Mouse (Mus musculus): ENCODE measurements at regions not wholly inside any gene's neighbourhood (a gene's known extent, or its start where the extent isn't known, plus 50 kb on each side); places are given as distances from the start of the nearest gene placed in this dataset.
A peak's percentile ranks its signal among the peaks of the same experiment; 100 is the strongest.

GRCm38 (mm10) chr3:38231506-38231905, 253.1 kb downstream of the Ankrd50 start:
- Histone ChIP-seq H3K9me3 (ENCODE audit: low read length) (no peaks in the 10 kb centered on the region), H3K9ac (replicated peaks) (no peak overlapping the region), H3K36me3 (replicated peaks; ENCODE audit: insufficient read depth, low read length) (no peaks in the 10 kb centered on the region), H3K27ac (ENCODE audit: low read depth) (no peak overlapping the region), H3K4me2 (ENCODE audit: low read depth, low read length) (no peak overlapping the region), H3K4me1 (ENCODE audit: insufficient read depth) (no peaks in the 10 kb centered on the region), H3K4me3 (ENCODE audit: low read depth, low read length) (no peak overlapping the region), H3K27me3 (ENCODE audit: insufficient read depth, low read length) (no peaks in the 10 kb centered on the region)
- ATAC-seq (no peak), DNase-seq (no peak)
- no peak for TF ChIP-seq CTCF (IDR thresholded peaks at IDR 0.05; ENCODE audit: low read depth)
- no peak for TF ChIP-seq EP300 (IDR thresholded peaks at IDR 0.05; ENCODE audit: low read depth)
- WGBS (ENCODE audit: insufficient replicate concordance), result 72% methylated on average over 3 of the region's 3 CpGs

- Histone ChIP-seq H3K27me3 (ENCODE audit: insufficient read depth, low read length) (no peaks in the 10 kb centered on the region), H3K4me2 (ENCODE audit: low read depth, low read length) (no peak overlapping the region), H3K9ac (replicated peaks) (no peak overlapping the region), H3K27ac (ENCODE audit: low read depth) (no peak overlapping the region), H3K4me1 (ENCODE audit: insufficient read depth) (no peaks in the 10 kb centered on the region), H3K36me3 (replicated peaks; ENCODE audit: insufficient read depth, low read length) (no peaks in the 10 kb centered on the region), H3K4me3 (ENCODE audit: low read depth, low read length) (no peak overlapping the region), H3K9me3 (ENCODE audit: low read length) (no peaks in the 10 kb centered on the region)
- TF ChIP-seq CTCF (IDR thresholded peaks at IDR 0.05; ENCODE audit: low read depth), result no peak
- 91% methylated on average over 6 of the region's 6 CpGs for WGBS (ENCODE audit: insufficient replicate concordance)
- ATAC-seq (no peak), DNase-seq (peak; percentile 10)
These were observed 253.8 kb downstream of the Ankrd50 start for GRCm38 (mm10) chr3:38230796-38231195.

GRCm38 (mm10) chr3:38229686-38230085, 255.0 kb downstream of the Ankrd50 start:
- H3K9ac ChIP-seq (replicated peaks), result no peak overlapping the region
- H3K27me3 ChIP-seq (ENCODE audit: insufficient read depth, low read length), result no peaks in the 10 kb centered on the region
- peak; percentile 4 for DNase-seq
- H3K36me3 ChIP-seq (replicated peaks; ENCODE audit: insufficient read depth, low read length), result no peaks in the 10 kb centered on the region
- H3K4me1 ChIP-seq (ENCODE audit: insufficient read depth), result no peaks in the 10 kb centered on the region
- ATAC-seq, result no peak
- no peak overlapping the region for H3K4me2 ChIP-seq (ENCODE audit: low read depth, low read length)
- no peak overlapping the region for H3K4me3 ChIP-seq (ENCODE audit: low read depth, low read length)
- no peaks in the 10 kb centered on the region for H3K9me3 ChIP-seq (ENCODE audit: low read length)
- H3K27ac ChIP-seq (ENCODE audit: low read depth), result no peak overlapping the region
- WGBS (ENCODE audit: insufficient replicate concordance), result 77% methylated on average over 5 of the region's 5 CpGs
- TF ChIP-seq EP300 (IDR thresholded peaks at IDR 0.05; ENCODE audit: low read depth) (no peak), CTCF (IDR thresholded peaks at IDR 0.05; ENCODE audit: low read depth) (no peak)

GRCm38 (mm10) chr3:38229051-38229450, 255.6 kb downstream of the Ankrd50 start:
- TF ChIP-seq EP300 (IDR thresholded peaks at IDR 0.05; ENCODE audit: low read depth), result no peak
- no peak for TF ChIP-seq CTCF (IDR thresholded peaks at IDR 0.05; ENCODE audit: low read depth)
- no peak overlapping the region for H3K9ac ChIP-seq (replicated peaks)
- no peaks in the 10 kb centered on the region for H3K9me3 ChIP-seq (ENCODE audit: low read length)
- H3K36me3 ChIP-seq (replicated peaks; ENCODE audit: insufficient read depth, low read length), result no peaks in the 10 kb centered on the region
- H3K27me3 ChIP-seq (ENCODE audit: insufficient read depth, low read length), result no peaks in the 10 kb centered on the region
- no peak overlapping the region for H3K27ac ChIP-seq (ENCODE audit: low read depth)
- H3K4me2 ChIP-seq (ENCODE audit: low read depth, low read length), result no peak overlapping the region
- 62% methylated on average over 10 of the region's 10 CpGs for WGBS (ENCODE audit: insufficient replicate concordance)
- ATAC-seq (no peak), DNase-seq (no peak)
- H3K4me1 ChIP-seq (ENCODE audit: insufficient read depth), result no peaks in the 10 kb centered on the region
- no peak overlapping the region for H3K4me3 ChIP-seq (ENCODE audit: low read depth, low read length)

GRCm38 (mm10) chr3:38227596-38227995, 257.0 kb downstream of the Ankrd50 start:
- H3K36me3 ChIP-seq (replicated peaks; ENCODE audit: insufficient read depth, low read length), result no peaks in the 10 kb centered on the region
- no peak overlapping the region for H3K4me2 ChIP-seq (ENCODE audit: low read depth, low read length)
- ATAC-seq (no peak), DNase-seq (peak; percentile 55)
- no peak overlapping the region for H3K9ac ChIP-seq (replicated peaks)
- WGBS (ENCODE audit: insufficient replicate concordance), result 18% methylated on average over 6 of the region's 6 CpGs
- no peak overlapping the region for H3K4me3 ChIP-seq (ENCODE audit: low read depth, low read length)
- H3K27ac ChIP-seq (ENCODE audit: low read depth), result no peak overlapping the region
- no peaks in the 10 kb centered on the region for H3K4me1 ChIP-seq (ENCODE audit: insufficient read depth)
- no peaks in the 10 kb centered on the region for H3K9me3 ChIP-seq (ENCODE audit: low read length)
- TF ChIP-seq CTCF (IDR thresholded peaks at IDR 0.05; ENCODE audit: low read depth) (peak; percentile 83), EP300 (IDR thresholded peaks at IDR 0.05; ENCODE audit: low read depth) (no peak)
- no peaks in the 10 kb centered on the region for H3K27me3 ChIP-seq (ENCODE audit: insufficient read depth, low read length)

- H3K9ac ChIP-seq (replicated peaks), result no peak overlapping the region
- TF ChIP-seq CTCF (IDR thresholded peaks at IDR 0.05; ENCODE audit: low read depth), result no peak
- no peak for TF ChIP-seq EP300 (IDR thresholded peaks at IDR 0.05; ENCODE audit: low read depth)
- no peaks in the 10 kb centered on the region for H3K36me3 ChIP-seq (replicated peaks; ENCODE audit: insufficient read depth, low read length)
- H3K9me3 ChIP-seq (ENCODE audit: low read length), result no peaks in the 10 kb centered on the region
- WGBS (ENCODE audit: insufficient replicate concordance), result 61% methylated on average over 9 of the region's 9 CpGs
- no peak overlapping the region for H3K4me2 ChIP-seq (ENCODE audit: low read depth, low read length)
- no peak overlapping the region for H3K4me3 ChIP-seq (ENCODE audit: low read depth, low read length)
- no peaks in the 10 kb centered on the region for H3K27me3 ChIP-seq (ENCODE audit: insufficient read depth, low read length)
- no peak for DNase-seq
- H3K27ac ChIP-seq (ENCODE audit: low read depth), result no peak overlapping the region
- no peak for ATAC-seq
- no peaks in the 10 kb centered on the region for H3K4me1 ChIP-seq (ENCODE audit: insufficient read depth)
These were observed 257.5 kb downstream of the Ankrd50 start for GRCm38 (mm10) chr3:38227121-38227520.

GRCm38 (mm10) chr3:38226147-38226546, 258.5 kb downstream of the Ankrd50 start:
- ATAC-seq, result no peak
- Histone ChIP-seq H3K9ac (replicated peaks) (no peak overlapping the region), H3K27me3 (ENCODE audit: insufficient read depth, low read length) (no peaks in the 10 kb centered on the region), H3K4me2 (ENCODE audit: low read depth, low read length) (no peak overlapping the region), H3K4me3 (ENCODE audit: low read depth, low read length) (no peak overlapping the region), H3K4me1 (ENCODE audit: insufficient read depth) (no peaks in the 10 kb centered on the region), H3K36me3 (replicated peaks; ENCODE audit: insufficient read depth, low read length) (no peaks in the 10 kb centered on the region), H3K9me3 (ENCODE audit: low read length) (no peaks in the 10 kb centered on the region), H3K27ac (ENCODE audit: low read depth) (no peak overlapping the region)
- 45% methylated on average over 2 of the region's 2 CpGs for WGBS (ENCODE audit: insufficient replicate concordance)
- DNase-seq, result no peak
- TF ChIP-seq EP300 (IDR thresholded peaks at IDR 0.05; ENCODE audit: low read depth), result no peak
- no peak for TF ChIP-seq CTCF (IDR thresholded peaks at IDR 0.05; ENCODE audit: low read depth)
